Mouse (Mus musculus) c-Kit-positive CD71-negative TER-119-negative erythroid progenitor cells, embryonic 14.5 days (primary cell): ENCODE measurements around the gene Scgb1b12.
"Not testable (repeated sequence)": the region's sequence is repeated elsewhere in the genome, so short reads cannot be mapped to it uniquely, and the experiment has no call there.

Experiments
- DNase-seq: peaks from one replicate; pipeline ENCODE4 v3.0.0-alpha.2; 2013; ENCODE audit warnings: low read depth

Gene Scgb1b12

DNA sequence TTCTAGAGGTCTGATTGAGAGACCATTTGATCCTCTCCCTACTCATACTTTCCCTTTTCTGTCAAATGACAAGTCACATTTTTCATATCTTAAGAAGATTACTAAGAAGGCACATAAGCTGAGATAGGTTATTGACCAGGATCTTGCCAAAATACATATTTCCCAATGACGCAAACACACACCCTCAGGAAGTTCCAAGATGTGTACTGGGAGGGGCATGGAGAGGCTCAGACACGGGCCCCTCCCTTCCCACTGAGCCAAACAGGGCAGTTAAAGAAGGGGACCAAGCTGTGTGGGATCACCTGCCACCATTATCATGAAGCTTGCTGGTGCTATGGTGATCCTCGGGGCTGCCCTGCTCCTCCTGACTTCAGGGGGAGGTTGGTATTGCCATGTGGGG lies at the start of gene Scgb1b12:
Gene Scgb1b12, plus strand, starts transcription at position 301 of the 400 bp plus-strand sequence.
- not testable (repeated sequence) for DNase-seq

DNA sequence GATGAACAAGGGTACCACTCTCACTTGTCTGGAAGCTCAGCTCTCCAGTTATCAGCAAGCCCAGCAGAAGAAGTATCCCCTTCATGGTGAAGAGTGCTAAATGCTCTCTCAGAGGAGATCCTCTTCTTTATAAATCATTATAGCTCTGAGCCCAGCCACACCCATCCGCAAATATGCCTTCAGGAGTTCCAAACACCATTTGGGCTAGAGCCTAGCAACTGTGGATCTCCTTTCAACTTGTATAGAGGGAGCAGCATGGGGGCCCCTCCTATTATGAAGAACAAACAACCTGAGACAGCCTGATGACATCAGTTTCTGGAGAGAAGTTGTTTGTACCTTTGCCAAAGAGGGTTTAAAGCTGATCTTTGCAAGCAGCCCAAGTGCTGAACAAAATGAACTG lies 6.8 kb upstream of the Scgb1b12 start, which contains the start of gene Scgb2b12:
Gene Scgb2b12, minus strand, starts transcription at position 101 of the 400 bp plus-strand sequence.
- not testable (repeated sequence) for DNase-seq
